Mouse (Mus musculus) heart, adult 9 months (tissue): ENCODE results near the gene Rap1a.

ENCODE experiments used
- DNase-seq, 2 experiments: peaks; one replicate each; pipeline ENCODE4 v3.0.0; 2022; ENCODE audit warnings: low spot score in 2 of 2

Rap1a gene

GRCm38 (mm10) chr3:105763132-105763851 is 37.8 kb downstream of the Rap1a start:
- DNase-seq, result no peak

GRCm38 (mm10) chr3:105760063-105760462 is 41.1 kb downstream of the Rap1a start:
- DNase-seq, result no peak

GRCm38 (mm10) chr3:105758658-105759057 is 42.5 kb downstream of the Rap1a start:
- DNase-seq, result peak in 1 of 2 experiments; percentile 34

- peak in 1 of 2 experiments; percentile 20 for DNase-seq
Measured at GRCm38 (mm10) chr3:105758098-105758497, 43.0 kb downstream of the Rap1a start.

GRCm38 (mm10) chr3:105757323-105758083 is 43.6 kb downstream of the Rap1a start:
- DNase-seq, result no peak

DNA sequence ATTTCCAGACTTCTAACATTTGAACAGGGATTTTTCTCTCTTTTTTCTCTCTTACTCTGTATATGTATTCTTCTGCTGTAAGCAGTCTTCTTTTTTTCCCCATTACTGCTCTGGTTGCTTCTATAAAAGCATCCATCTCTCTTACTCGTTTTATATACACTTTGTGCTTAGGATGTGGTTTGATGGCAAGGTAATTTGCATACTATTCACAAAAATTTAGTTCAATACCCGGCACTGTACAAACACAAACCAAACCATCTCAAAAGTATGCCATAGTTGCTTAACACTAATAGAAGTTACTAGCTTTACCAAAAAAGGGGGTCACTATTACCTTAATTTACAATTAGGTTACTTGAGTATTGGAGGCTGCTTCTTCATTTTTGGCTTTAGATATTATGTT is 44.6 kb downstream of the Rap1a start:
- DNase-seq, result no peak

GRCm38 (mm10) chr3:105755123-105755522 is 46.0 kb downstream of the Rap1a start:
- no peak for DNase-seq

DNA sequence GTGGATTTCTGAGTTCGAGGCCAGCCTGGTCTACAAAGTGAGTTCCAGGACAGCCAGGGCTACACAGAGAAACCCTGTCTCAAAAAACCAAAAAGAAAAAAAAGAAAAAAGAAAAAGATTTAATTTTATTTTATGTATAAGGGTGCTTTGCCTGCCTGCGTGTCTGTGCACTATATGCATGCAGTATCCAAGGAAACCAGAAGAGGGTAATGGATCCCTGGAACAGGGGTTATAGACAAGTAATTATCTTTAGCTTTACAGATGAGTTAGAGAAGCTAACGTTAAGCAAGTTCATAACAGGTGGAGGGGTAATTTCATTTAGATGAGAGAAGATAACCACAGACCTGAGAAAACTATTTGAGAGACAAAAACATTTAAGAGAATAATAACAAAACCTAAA is 47.0 kb downstream of the Rap1a start:
- no peak for DNase-seq

DNA sequence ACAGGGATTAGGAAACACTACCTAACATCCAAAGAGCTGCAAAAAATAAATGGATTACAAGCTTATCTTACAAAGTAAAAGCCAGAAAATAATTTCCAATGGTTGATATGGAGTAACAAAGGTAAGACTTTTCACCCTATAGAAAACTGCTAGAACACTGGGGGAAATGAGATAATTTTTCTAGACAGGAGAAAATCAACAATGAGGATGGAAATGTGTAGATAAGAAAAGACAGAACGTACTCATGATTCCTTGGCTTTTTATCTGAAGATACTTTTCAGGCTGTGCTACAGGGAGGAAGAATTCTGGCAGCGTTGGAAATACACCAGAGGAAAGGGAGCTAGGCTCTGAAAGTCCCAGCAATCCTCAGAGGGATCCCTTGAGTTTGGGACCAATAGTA is 50.3 kb downstream of the Rap1a start:
- no peak for DNase-seq

DNA sequence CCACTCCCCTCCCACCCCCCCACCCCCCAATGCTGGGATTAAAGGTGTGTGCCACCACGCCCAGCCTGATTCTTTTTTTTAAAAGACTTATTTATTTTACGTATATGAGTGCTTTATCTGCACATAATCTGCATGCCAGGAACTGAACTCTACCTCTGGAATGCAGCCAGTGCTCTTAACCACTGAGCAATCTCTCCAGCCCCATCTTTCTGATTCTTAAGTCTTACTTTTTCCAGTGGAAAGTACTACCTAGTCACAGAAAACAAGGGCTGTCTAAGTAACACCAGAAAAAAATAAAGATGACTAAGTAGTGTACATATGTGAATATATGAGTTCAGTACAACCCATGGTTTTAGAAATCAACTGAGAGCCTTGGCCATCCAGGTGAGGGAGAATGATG is 54.6 kb downstream of the Rap1a start:
- no peak for DNase-seq

GRCm38 (mm10) chr3:105737666-105738065 is 63.5 kb downstream of the Rap1a start:
- no peak for DNase-seq

DNA sequence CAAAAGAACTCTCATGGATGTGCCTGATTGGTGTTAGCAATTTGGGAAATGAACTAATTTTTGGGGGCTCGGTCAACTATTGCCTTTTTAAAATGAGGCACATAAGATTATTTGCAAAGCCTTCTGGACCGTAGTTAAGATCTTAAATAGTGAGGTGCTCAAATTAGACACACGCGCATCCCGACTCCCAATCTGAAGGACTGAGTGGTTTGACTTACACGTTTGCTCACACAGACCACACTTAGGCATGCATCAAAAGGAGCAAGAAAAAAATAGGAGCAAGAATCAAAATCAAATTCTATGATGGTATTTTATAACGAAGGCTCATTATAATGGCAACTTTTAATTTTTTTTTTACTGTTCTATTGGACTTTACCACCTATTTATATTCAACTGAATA is 64.1 kb downstream of the Rap1a start:
- no peak for DNase-seq

- DNase-seq, result no peak
Measured at GRCm38 (mm10) chr3:105736148-105736547, 65.0 kb downstream of the Rap1a start.

GRCm38 (mm10) chr3:105735285-105735684 is 65.9 kb downstream of the Rap1a start:
- no peak for DNase-seq

GRCm38 (mm10) chr3:105733538-105733937 is 67.6 kb downstream of the Rap1a start:
- DNase-seq, result no peak

- DNase-seq, result no peak
Measured at GRCm38 (mm10) chr3:105732360-105732759, 68.8 kb downstream of the Rap1a start.

GRCm38 (mm10) chr3:105726037-105726436 is 75.1 kb downstream of the Rap1a start:
- DNase-seq, result peak in 1 of 2 experiments; percentile 61

- no peak for DNase-seq
Measured at GRCm38 (mm10) chr3:105722510-105722909, 78.6 kb downstream of the Rap1a start.

DNA sequence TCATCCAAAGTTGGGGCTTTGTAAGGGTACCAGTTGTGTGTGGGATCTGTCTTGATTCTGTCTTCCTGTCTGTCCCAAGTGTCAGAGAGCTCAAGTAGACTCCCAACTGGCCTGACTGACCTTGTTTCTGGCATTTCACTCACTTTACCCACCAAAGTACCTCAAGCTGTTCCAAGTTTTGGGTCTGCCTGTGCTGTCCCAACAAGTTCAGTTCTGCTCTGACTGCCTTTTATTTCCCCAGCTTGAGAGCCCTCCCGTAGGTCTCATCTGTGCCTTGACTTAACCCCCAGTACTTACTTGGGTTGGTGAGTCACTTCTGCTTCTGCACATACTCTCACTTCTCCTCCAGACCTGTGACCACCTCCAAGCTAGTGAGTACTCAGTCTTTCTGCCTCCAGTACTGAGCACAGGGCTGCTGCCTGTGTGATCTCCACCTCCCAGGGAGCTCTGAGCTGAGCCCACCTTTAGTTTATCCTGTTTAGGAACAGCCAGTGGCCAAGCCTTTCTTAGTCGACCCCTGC is 79.4 kb downstream of the Rap1a start:
- DNase-seq, result no peak

- no peak for DNase-seq
Measured at GRCm38 (mm10) chr3:105720514-105720913, 80.6 kb downstream of the Rap1a start.

DNA sequence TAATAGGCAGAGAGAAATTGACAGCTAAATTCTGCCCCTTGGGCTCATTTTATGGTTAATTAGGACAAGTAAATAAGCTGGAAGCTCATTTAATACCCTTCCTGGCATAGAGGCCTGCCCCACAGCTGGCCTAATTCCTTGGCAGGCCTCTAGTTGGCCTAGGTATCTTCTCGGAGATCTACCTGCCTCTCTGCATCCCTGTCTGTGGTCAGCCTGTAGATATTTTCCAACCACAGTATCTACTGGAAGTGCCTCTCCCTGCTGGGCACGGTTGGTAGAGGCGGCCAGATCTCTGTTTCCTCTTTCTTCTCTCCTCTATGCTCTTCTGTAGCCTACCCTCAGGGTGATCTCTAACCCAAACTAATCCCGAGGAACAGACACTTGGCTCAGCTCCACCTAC is 81.2 kb downstream of the Rap1a start:
- no peak for DNase-seq

DNA sequence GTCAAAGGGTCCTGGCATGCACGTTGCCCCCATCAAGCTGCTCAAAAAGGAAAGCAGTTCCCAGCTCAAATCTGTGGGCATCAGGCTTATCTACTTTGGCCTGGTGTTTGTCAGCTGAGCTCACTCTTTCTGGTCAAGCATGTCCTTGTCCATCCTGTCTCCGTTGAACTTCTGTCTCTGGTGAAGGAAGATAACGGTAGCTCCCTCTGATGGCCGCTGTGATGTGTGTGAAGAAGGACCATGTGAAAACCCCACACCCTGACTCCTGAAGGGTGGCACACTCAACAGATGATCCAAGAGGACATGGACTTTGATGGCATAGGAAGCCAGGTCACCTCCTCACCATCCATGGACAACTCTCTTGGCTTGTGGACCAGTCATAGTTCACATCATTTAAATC is 82.4 kb downstream of the Rap1a start:
- DNase-seq, result no peak
